Mouse (Mus musculus) liver, embryonic 14.5 days (tissue): ENCODE results near the gene Adamts8.

Experiments
- CTCF ChIP-seq: IDR thresholded peaks from 2 replicates; pipeline ENCODE4 v1.5.1; 2016; ENCODE audit warnings: antibody characterized with exemption, low read depth, control low read depth
- EP300 ChIP-seq: IDR thresholded peaks from 2 replicates; pipeline ENCODE4 v1.6.1; 2016; ENCODE audit warnings: antibody characterized with exemption, low read depth

GRCm38 (mm10) chr9:30996590-30997562, 54.5 kb downstream of the Adamts8 start:
- TF ChIP-seq EP300 (no peak), CTCF (no peak)
